Mouse (Mus musculus): Measurements from ENCODE around the gene Tmem53.
"Not testable (repeated sequence)": the region's sequence is repeated elsewhere in the genome, so short reads cannot be mapped to it uniquely, and the experiment has no call there.

Tmem53 gene

DNA sequence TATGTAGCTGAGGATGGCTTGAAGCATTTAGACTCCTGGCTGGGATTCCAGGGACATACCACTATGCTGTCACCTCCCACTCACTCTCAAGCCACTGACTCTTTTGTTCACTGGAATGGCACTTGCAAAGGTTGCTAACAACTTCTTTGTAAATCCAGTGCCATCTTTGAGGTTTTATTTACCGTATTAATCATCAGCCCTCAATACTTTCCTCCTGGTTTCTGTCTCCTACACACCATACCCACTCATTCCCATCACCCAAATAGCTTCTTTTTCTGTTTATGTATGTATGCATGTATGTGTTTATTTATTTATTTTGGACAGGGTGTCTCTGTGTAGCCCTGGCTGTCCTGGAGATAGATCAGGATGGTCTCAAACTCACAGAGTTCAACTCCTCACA lies 769 bp upstream of the Tmem53 start:
- DNase-seq (ENCODE audit: extremely low read depth, low read depth): no peak

GRCm38 (mm10) chr4:117252351-117252750 lies 600 bp downstream of the Tmem53 start:
- DNase-seq (ENCODE audit: extremely low read depth, low read depth): no peak

GRCm38 (mm10) chr4:117252755-117253154 lies 1.0 kb downstream of the Tmem53 start:
- no peak for DNase-seq (ENCODE audit: extremely low read depth, low read depth)

DNA sequence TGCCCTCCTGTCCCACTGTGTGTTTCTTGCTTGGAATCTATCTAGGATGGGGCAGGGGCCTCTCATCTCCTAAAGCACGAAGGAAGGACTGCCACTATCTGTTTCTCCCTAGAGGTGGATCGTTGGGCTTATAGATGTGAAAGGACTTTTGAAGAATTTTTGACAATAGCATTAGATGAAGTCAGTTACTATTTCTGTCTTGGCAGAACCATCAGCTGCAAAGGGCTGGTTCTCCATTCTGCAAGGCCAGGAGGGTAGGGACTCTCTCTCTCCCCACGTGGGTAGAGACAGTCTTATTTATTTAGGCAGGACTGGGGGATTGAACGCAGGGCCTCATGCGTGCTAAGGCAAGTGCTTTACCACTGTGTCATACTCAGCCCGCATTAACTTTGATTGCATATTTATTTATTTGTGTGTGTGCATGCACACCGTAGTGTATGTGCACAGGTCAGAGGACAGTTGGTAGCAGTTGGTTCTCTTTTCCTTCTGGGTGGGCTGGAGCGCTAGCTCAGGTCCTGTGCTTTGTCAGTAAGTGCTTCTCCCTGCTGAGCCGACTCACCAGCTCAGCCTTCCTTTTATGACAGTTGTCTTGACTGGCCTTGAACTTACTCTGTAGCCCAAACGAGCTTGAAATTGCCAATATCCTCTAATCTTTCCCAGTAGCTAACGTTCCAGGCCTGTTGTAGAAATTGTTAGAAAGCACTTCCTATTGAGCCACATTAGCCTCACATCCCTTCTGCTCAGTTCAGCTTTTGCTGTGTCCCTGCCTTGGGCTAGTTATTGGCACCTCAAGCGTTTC lies 1.7 kb downstream of the Tmem53 start:
- DNase-seq (ENCODE audit: extremely low read depth, low read depth): no peak

- no peak for DNase-seq (ENCODE audit: extremely low read depth, low read depth)
These were observed 2.4 kb downstream of the Tmem53 start for GRCm38 (mm10) chr4:117254017-117254627.

GRCm38 (mm10) chr4:117254672-117255071 lies 2.9 kb downstream of the Tmem53 start:
- no peak for DNase-seq (ENCODE audit: extremely low read depth, low read depth)

DNA sequence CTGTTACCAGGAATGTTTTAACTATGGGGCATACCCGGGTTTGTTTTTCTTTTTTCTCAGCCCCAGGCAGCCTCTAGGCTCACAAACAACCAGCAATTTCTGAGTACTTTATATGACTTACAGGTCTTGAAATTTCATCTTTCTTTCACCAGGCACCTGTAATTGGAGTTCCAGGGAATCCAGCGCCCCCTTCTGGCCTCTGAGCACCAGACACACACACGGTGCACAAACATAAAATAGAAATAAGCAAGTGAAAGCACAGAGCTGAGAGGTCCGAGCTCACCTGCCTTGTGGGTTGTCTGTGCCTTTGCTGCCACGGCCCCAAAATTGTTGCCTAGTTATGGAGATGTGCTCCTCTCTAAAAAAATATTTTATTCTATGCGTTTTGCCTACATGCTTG lies 8.2 kb downstream of the Tmem53 start:
- not testable (repeated sequence) for DNase-seq (ENCODE audit: extremely low read depth, low read depth)

DNA sequence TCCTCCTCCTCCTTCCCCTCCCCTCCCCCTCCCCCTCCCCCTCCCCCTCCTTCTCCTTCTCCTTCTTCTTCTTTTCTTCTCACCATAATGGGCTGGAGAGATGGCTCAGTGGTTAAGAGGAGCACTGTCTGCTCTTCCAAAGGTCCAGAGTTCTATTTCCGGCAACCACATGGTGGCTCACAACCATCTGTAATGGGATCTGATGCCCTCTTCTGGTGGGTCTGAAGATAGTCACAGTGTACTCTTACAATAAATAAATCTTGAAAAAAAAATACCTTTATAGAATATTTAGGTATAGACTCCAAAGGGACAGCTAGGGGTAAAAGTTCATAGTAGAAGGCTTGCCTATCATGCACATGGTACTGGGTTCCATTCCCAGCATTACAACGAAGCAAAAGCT lies 9.5 kb downstream of the Tmem53 start:
- no peak for DNase-seq (ENCODE audit: extremely low read depth, low read depth)

GRCm38 (mm10) chr4:117262101-117262913 lies 10.6 kb downstream of the Tmem53 start:
- no peak for DNase-seq (ENCODE audit: extremely low read depth, low read depth)

DNA sequence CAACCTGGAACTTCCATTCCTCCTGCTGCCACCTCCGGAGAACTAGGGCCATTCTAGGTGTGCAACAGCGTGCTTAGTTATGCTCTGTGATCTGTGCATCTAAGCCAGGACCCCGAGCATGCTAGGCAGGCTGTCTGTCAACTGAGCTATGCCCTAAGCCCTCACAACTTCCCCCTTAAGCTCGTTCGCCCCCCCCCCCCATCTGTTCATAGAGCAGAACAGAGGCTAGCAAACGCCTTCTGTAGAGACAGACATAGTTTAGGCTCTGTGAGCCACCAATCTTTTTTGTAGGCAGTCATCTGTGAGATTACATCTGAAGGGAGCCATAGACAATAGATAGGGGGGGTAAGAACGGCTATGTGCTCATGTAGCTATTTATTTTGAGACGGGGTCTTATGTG lies 11.2 kb downstream of the Tmem53 start:
- DNase-seq (ENCODE audit: extremely low read depth, low read depth): no peak

- DNase-seq (ENCODE audit: extremely low read depth, low read depth): peak; percentile 50
These were observed 15.5 kb downstream of the Tmem53 start for GRCm38 (mm10) chr4:117267284-117267683.

DNA sequence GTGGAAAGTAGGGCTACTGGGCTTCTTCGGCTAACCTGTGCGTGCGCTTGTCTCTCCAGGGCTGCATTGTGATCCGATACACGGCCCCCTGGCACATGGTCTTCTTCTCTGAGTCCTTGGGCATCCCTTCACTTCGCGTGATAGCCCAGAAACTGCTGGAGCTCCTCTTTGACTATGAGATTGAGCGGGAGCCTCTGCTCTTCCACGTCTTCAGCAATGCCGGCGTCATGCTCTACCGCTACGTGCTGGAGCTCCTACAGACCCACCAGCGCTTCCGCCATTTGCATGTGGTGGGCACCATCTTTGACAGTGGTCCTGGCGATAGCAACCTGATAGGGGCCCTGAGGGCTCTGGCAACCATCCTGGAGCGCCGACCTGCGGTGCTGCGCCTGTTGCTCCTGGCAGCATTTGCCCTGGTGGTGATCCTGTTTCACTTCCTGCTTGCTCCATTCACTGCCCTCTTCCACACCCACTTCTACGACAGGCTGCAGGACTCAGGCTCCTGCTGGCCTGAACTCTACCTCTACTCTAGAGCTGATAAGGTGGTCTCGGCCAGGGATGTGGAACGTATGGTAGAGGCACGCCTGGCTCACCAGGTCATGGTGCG lies 16.2 kb downstream of the Tmem53 start:
- no peak for DNase-seq (ENCODE audit: extremely low read depth, low read depth)

DNA sequence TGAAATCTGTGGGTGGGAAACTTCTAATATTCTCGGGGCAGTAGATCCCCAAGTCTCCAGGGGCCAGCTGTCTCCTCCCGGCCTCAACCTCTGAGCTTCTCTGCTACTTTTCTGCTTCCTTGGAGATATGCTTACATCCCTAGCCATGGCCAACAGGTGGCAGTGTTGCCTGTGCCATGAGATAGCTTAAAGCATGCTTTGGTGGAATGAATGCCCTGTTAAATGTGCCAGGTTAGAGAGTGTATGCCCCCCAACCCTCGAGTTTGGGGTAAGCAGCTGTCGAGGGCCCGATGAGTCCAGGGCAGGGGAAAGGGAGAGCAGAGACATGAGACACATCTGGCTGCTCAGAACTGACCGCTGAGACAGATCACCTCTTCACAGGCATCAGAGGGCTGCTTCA lies 18.5 kb downstream of the Tmem53 start:
- peak; percentile 51 for DNase-seq (ENCODE audit: extremely low read depth, low read depth)

- no peak for DNase-seq (ENCODE audit: extremely low read depth, low read depth)
These were observed 20.7 kb downstream of the Tmem53 start for GRCm38 (mm10) chr4:117272459-117272858.

DNA sequence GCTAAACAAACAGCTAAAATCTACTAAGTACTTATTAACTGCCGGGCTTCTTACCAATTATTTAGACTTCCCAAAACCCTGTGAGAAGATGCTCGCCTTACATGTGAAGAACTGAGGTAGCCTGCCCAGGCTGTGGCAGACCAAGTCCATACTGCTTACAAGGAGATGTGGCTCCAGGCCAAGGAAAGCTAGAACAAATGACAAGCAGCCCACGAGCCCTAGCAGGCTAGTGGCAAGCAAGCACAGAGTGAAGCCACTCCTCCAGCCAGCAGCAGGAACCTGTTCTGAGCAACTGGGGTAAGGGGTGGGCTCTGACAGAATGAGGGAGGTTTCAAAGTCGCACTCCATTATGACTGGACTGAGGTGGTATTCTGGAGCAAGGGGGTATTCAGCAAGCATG lies 23.0 kb downstream of the Tmem53 start:
- no peak for DNase-seq (ENCODE audit: extremely low read depth, low read depth)

- DNase-seq (ENCODE audit: extremely low read depth, low read depth): no peak
These were observed 24.5 kb downstream of the Tmem53 start for GRCm38 (mm10) chr4:117276281-117276711.

- no peak for DNase-seq (ENCODE audit: extremely low read depth, low read depth)
These were observed 25.3 kb downstream of the Tmem53 start for GRCm38 (mm10) chr4:117277021-117277420.

GRCm38 (mm10) chr4:117277687-117278086 lies 25.9 kb downstream of the Tmem53 start:
- DNase-seq (ENCODE audit: extremely low read depth, low read depth): no peak

GRCm38 (mm10) chr4:117278381-117279252 lies 26.9 kb downstream of the Tmem53 start:
- DNase-seq (ENCODE audit: extremely low read depth, low read depth): no peak

DNA sequence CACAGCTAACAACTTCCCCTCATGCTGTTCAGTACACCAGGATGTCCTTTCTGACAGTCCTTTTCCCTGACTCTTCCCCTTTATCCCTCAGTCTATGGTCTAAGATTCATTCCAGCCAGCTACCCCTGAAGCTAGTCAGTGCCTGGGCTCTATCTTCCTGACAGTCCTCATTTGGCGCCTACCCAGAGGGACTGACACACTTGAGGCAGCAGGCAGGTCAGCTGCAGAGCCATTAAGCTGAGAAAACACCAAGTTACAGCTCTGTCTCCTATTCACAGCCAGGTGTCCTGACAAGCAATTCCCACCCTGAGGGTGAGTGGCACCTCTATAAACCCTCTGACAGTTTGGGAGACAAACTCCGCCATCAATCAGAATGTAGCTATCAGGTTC lies 27.5 kb downstream of the Tmem53 start:
- DNase-seq (ENCODE audit: extremely low read depth, low read depth): no peak
